Mouse (Mus musculus): ENCODE measurements around the gene Rpl5. TPM values are rescaled to one million over a fixed set of nuclear protein-coding genes. Genes with fewer than 3 reads are reported as not detected.
A peak's percentile ranks its signal among the peaks of the same experiment; 100 is the strongest.
"Not testable (repeated sequence)": the region's sequence is repeated elsewhere in the genome, so short reads cannot be mapped to it uniquely, and the experiment has no call there.

Gene Rpl5
- polyA plus RNA-seq, 1 experiment from 2014 or later, result 67.4 TPM

GRCm38 (mm10) chr5:107873886-107874302 is 26.4 kb upstream of the Rpl5 start:
- Histone ChIP-seq H3K4me2 (no peak overlapping the region), H3K27me3 (no peaks in the 10 kb centered on the region), H3K9ac (no peak overlapping the region), H3K4me1 (no peaks in the 10 kb centered on the region), H3K27ac (no peak overlapping the region), H3K4me3 (no peak overlapping the region), H3K36me3 (no peaks in the 10 kb centered on the region), H3K9me3 (no peaks in the 10 kb centered on the region)
- no peak for ATAC-seq (ENCODE audit: insufficient number of reproducible peaks, low FRiP score, low TSS enrichment, low read depth)
- 65% methylated on average over 7 of the region's 7 CpGs for WGBS

- WGBS, result 35% methylated on average over 4 of the region's 4 CpGs
- Histone ChIP-seq H3K9ac (no peak within 1 kb of the TSS), H3K27ac (no peak within 1 kb of the TSS), H3K4me2 (no peak within 1 kb of the TSS), H3K36me3 (no peaks in the 10 kb centered on the region), H3K9me3 (no peaks in the 10 kb centered on the region), H3K27me3 (no peaks in the 10 kb centered on the region), H3K4me1 (no peaks in the 10 kb centered on the region), H3K4me3 (no peak within 1 kb of the TSS)
- ATAC-seq (ENCODE audit: insufficient number of reproducible peaks, low FRiP score, low TSS enrichment, low read depth), result no peak
Measured at GRCm38 (mm10) chr5:107874561-107875260, 25.6 kb upstream of the Rpl5 start, which contains the start of gene Evi5. Gene Evi5, minus strand, starts transcription at chr5:107875107.

- no peak overlapping the region for H3K27ac ChIP-seq
- H3K4me1 ChIP-seq, result no peaks in the 10 kb centered on the region
- no peak overlapping the region for H3K9ac ChIP-seq
- no peak overlapping the region for H3K4me2 ChIP-seq
- no peaks in the 10 kb centered on the region for H3K36me3 ChIP-seq
- H3K9me3 ChIP-seq, result no peaks in the 10 kb centered on the region
- no peaks in the 10 kb centered on the region for H3K27me3 ChIP-seq
- no peak for ATAC-seq (ENCODE audit: insufficient number of reproducible peaks, low FRiP score, low TSS enrichment, low read depth)
- H3K4me3 ChIP-seq, result no peak overlapping the region
Measured at GRCm38 (mm10) chr5:107875261-107875611, 25.1 kb upstream of the Rpl5 start.

- Histone ChIP-seq H3K9me3 (no peaks in the 10 kb centered on the region), H3K27me3 (no peaks in the 10 kb centered on the region), H3K36me3 (no peaks in the 10 kb centered on the region), H3K27ac (no peak overlapping the region), H3K4me3 (no peak overlapping the region), H3K9ac (no peak overlapping the region), H3K4me2 (no peak overlapping the region), H3K4me1 (no peaks in the 10 kb centered on the region)
- no peak for ATAC-seq (ENCODE audit: insufficient number of reproducible peaks, low FRiP score, low TSS enrichment, low read depth)
- 79% methylated on average over 1 of the region's 1 CpGs for WGBS
Measured at GRCm38 (mm10) chr5:107877053-107877452, 23.2 kb upstream of the Rpl5 start.

- no peak overlapping the region for H3K4me2 ChIP-seq
- no peaks in the 10 kb centered on the region for H3K27me3 ChIP-seq
- 63% methylated on average over 5 of the region's 5 CpGs for WGBS
- no peak overlapping the region for H3K9ac ChIP-seq
- no peak overlapping the region for H3K4me3 ChIP-seq
- H3K9me3 ChIP-seq, result no peaks in the 10 kb centered on the region
- H3K36me3 ChIP-seq, result no peaks in the 10 kb centered on the region
- no peaks in the 10 kb centered on the region for H3K4me1 ChIP-seq
- no peak overlapping the region for H3K27ac ChIP-seq
- ATAC-seq (ENCODE audit: insufficient number of reproducible peaks, low FRiP score, low TSS enrichment, low read depth), result no peak
Measured at GRCm38 (mm10) chr5:107880710-107881109, 19.6 kb upstream of the Rpl5 start.

- H3K9me3 ChIP-seq, result no peaks in the 10 kb centered on the region
- no peak overlapping the region for H3K4me2 ChIP-seq
- no peaks in the 10 kb centered on the region for H3K36me3 ChIP-seq
- 53% methylated on average over 9 of the region's 9 CpGs for WGBS
- no peaks in the 10 kb centered on the region for H3K27me3 ChIP-seq
- no peaks in the 10 kb centered on the region for H3K4me1 ChIP-seq
- H3K27ac ChIP-seq, result no peak overlapping the region
- H3K4me3 ChIP-seq, result no peak overlapping the region
- no peak overlapping the region for H3K9ac ChIP-seq
- no peak for ATAC-seq (ENCODE audit: insufficient number of reproducible peaks, low FRiP score, low TSS enrichment, low read depth)
Measured at GRCm38 (mm10) chr5:107889994-107890888, 10.1 kb upstream of the Rpl5 start.

GRCm38 (mm10) chr5:107891515-107891914 is 8.8 kb upstream of the Rpl5 start:
- not testable (repeated sequence) for H3K27ac ChIP-seq; H3K4me2 ChIP-seq; H3K4me3 ChIP-seq; H3K9me3 ChIP-seq; H3K9ac ChIP-seq; H3K27me3 ChIP-seq; H3K4me1 ChIP-seq; ATAC-seq (ENCODE audit: insufficient number of reproducible peaks, low FRiP score, low TSS enrichment, low read depth); H3K36me3 ChIP-seq
- WGBS, result 71% methylated on average over 1 of the region's 1 CpGs

- H3K36me3 ChIP-seq, result no peaks in the 10 kb centered on the region
- no peaks in the 10 kb centered on the region for H3K9me3 ChIP-seq
- H3K9ac ChIP-seq, result no peak overlapping the region
- H3K4me1 ChIP-seq, result no peaks in the 10 kb centered on the region
- 68% methylated on average over 7 of the region's 7 CpGs for WGBS
- H3K27ac ChIP-seq, result no peak overlapping the region
- H3K4me2 ChIP-seq, result no peak overlapping the region
- no peak for ATAC-seq (ENCODE audit: insufficient number of reproducible peaks, low FRiP score, low TSS enrichment, low read depth)
- no peak overlapping the region for H3K4me3 ChIP-seq
- no peaks in the 10 kb centered on the region for H3K27me3 ChIP-seq
Measured at GRCm38 (mm10) chr5:107894676-107895075, 5.6 kb upstream of the Rpl5 start.

- Histone ChIP-seq H3K4me3 (no peak overlapping the region), H3K9me3 (no peaks in the 10 kb centered on the region), H3K4me1 (no peaks in the 10 kb centered on the region), H3K4me2 (no peak overlapping the region), H3K36me3 (no peaks in the 10 kb centered on the region), H3K27me3 (no peaks in the 10 kb centered on the region), H3K27ac (no peak overlapping the region), H3K9ac (no peak overlapping the region)
- ATAC-seq (ENCODE audit: insufficient number of reproducible peaks, low FRiP score, low TSS enrichment, low read depth), result no peak
- WGBS, result 69% methylated on average over 1 of the region's 1 CpGs
Measured at GRCm38 (mm10) chr5:107896265-107896664, 4.0 kb upstream of the Rpl5 start.

- peak overlapping the region; percentile 51 for H3K4me2 ChIP-seq
- peak overlapping the region; percentile 64 for H3K4me3 ChIP-seq
- H3K27ac ChIP-seq, result peak overlapping the region; percentile 92
- H3K9ac ChIP-seq, result peak overlapping the region; percentile 77
- no peak for ATAC-seq (ENCODE audit: insufficient number of reproducible peaks, low FRiP score, low TSS enrichment, low read depth)
- under 1% methylated on average over 23 of the region's 23 CpGs for WGBS
- H3K36me3 ChIP-seq, result peaks cover 38% of the 10 kb centered on the region
- no peaks in the 10 kb centered on the region for H3K27me3 ChIP-seq
- no peaks in the 10 kb centered on the region for H3K9me3 ChIP-seq
- H3K4me1 ChIP-seq, result no peaks in the 10 kb centered on the region
Measured at GRCm38 (mm10) chr5:107901014-107901615, 813 bp downstream of the Rpl5 start.

- no peak overlapping the region for H3K4me3 ChIP-seq
- H3K4me2 ChIP-seq, result no peak overlapping the region
- no peaks in the 10 kb centered on the region for H3K27me3 ChIP-seq
- no peak overlapping the region for H3K9ac ChIP-seq
- H3K36me3 ChIP-seq, result peaks cover 67% of the 10 kb centered on the region
- WGBS, result 69% methylated on average over 3 of the region's 3 CpGs
- no peak for ATAC-seq (ENCODE audit: insufficient number of reproducible peaks, low FRiP score, low TSS enrichment, low read depth)
- H3K9me3 ChIP-seq, result no peaks in the 10 kb centered on the region
- H3K4me1 ChIP-seq, result no peaks in the 10 kb centered on the region
- no peak overlapping the region for H3K27ac ChIP-seq
Measured at GRCm38 (mm10) chr5:107904325-107904724, 4.0 kb downstream of the Rpl5 start.

GRCm38 (mm10) chr5:107908514-107909110 is 8.3 kb downstream of the Rpl5 start:
- Histone ChIP-seq H3K27me3 (no peaks in the 10 kb centered on the region), H3K9ac (no peak overlapping the region), H3K4me1 (no peaks in the 10 kb centered on the region), H3K27ac (no peak overlapping the region), H3K9me3 (no peaks in the 10 kb centered on the region), H3K4me2 (no peak overlapping the region), H3K36me3 (peaks cover 67% of the 10 kb centered on the region), H3K4me3 (no peak overlapping the region)
- WGBS, result 89% methylated on average over 2 of the region's 2 CpGs
- ATAC-seq (ENCODE audit: insufficient number of reproducible peaks, low FRiP score, low TSS enrichment, low read depth), result no peak
